Mouse (Mus musculus) midbrain, embryonic 12.5 days (tissue): ENCODE results near the gene Gpr1. TPM values are rescaled to one million over a fixed set of nuclear protein-coding genes. Genes with fewer than 3 reads are reported as not detected.

Experiments used
- ATAC-seq: fragments of 200-750 bp; cut with Nextera tagmentation; 2 replicates; pipeline ENCODE4 v1.8.0; 2017; ENCODE audit warnings: low read depth, moderate TSS enrichment, moderate library complexity; ENCODE audit not compliant: low FRiP score
- H3K27ac ChIP-seq: fragments of 300-500 bp; sonication (generic); replicated peaks from 2 replicates; pipeline ENCODE4 v1.5.1; 2016; ENCODE audit warnings: mild to moderate bottlenecking
- H3K27me3 ChIP-seq: fragments of 300-500 bp; sonication (generic); 2 replicates; pipeline ENCODE4 v1.6.1; 2016; ENCODE audit warnings: mild to moderate bottlenecking
- H3K36me3 ChIP-seq: fragments of 300-500 bp; sonication (generic); 2 replicates; pipeline ENCODE4 v1.6.1; 2016
- H3K4me1 ChIP-seq: fragments of 300-500 bp; sonication (generic); 2 replicates; pipeline ENCODE4 v1.6.1; 2016
- H3K4me2 ChIP-seq: fragments of 300-500 bp; sonication (generic); replicated peaks from 2 replicates; pipeline ENCODE4 v1.6.1; 2016; ENCODE audit warnings: mild to moderate bottlenecking, moderate library complexity
- H3K4me3 ChIP-seq: fragments of 300-500 bp; sonication (generic); 2 replicates; pipeline ENCODE4 v1.5.1; 2016; ENCODE audit warnings: mild to moderate bottlenecking
- H3K9ac ChIP-seq: fragments of 300-500 bp; sonication (generic); replicated peaks from 2 replicates; pipeline ENCODE4 v1.6.1; 2016; ENCODE audit warnings: mild to moderate bottlenecking, moderate library complexity
- H3K9me3 ChIP-seq: fragments of 300-500 bp; sonication (generic); 2 replicates; pipeline ENCODE4 v1.6.1; 2016; ENCODE audit warnings: mild to moderate bottlenecking
- WGBS: fragments of 180-500 bp; shearing (Covaris S2); methylation state at CpG from one replicate; pipeline ENCODE4 v1.1.7; 2016; 5-methylcytosine and 5-hydroxymethylcytosine counted together
- polyA plus RNA-seq: library from polyadenylated mRNA; unstranded; fragments of >200 nt; fragmentation: Nextera tagmentation; extraction: Ambion mirVana; gene quantifications from 2 replicates; pipeline ENCODE4 v1.2.1, GENCODE M21; 2016

Gpr1 gene
- 0.15 and 0.20 TPM in 2 replicates for polyA plus RNA-seq

DNA sequence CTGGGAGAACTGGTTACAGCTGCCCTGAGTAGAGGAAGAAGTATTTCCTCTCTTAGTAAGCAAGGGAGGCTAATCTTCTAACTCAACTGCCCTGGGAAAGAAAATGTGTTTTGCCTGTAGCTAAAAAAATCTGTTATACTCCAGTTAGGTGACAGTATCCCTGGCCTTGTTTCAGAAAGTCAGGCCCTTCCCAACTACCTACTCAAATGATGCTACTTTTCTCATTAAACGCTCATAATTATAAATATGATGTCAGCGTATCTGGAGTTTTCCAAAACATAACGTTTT lies at the start of gene Gpr1:
TSS of gene Gpr1 (minus strand) at position 273 of the 288 bp plus-strand sequence.
- peaks cover 9% of the 10 kb centered on the region; the same call in 1 of the 2 replicates for H3K4me1 ChIP-seq
- peak within 1 kb of the TSS; percentile 34; the same call in 1 of the 2 replicates for H3K9ac ChIP-seq
- WGBS, result 32% methylated on average over 3 of the region's 3 CpGs
- H3K9me3 ChIP-seq, result no peaks in the 10 kb centered on the region
- no peaks in the 10 kb centered on the region for H3K27me3 ChIP-seq
- no peak for ATAC-seq
- H3K27ac ChIP-seq, result peak within 1 kb of the TSS; percentile 77
- peak within 1 kb of the TSS; percentile 12; the same call in 1 of the 2 replicates for H3K4me3 ChIP-seq
- no peaks in the 10 kb centered on the region for H3K36me3 ChIP-seq
- H3K4me2 ChIP-seq, result peak within 1 kb of the TSS; percentile 43

GRCm38 (mm10) chr1:63263671-63264070 lies 49.3 kb upstream of the Gpr1 start:
- 37% methylated on average over 11 of the region's 11 CpGs for WGBS
- H3K27me3 ChIP-seq, result peaks cover 75% of the 10 kb centered on the region

GRCm38 (mm10) chr1:63261041-63261590 lies 46.8 kb upstream of the Gpr1 start:
- ATAC-seq, result no peak
- Histone ChIP-seq H3K27me3 (peaks cover 78% of the 10 kb centered on the region), H3K9ac (no peak overlapping the region), H3K36me3 (no peaks in the 10 kb centered on the region), H3K4me2 (no peak overlapping the region), H3K4me1 (peaks cover 7% of the 10 kb centered on the region), H3K9me3 (no peaks in the 10 kb centered on the region), H3K4me3 (no peak overlapping the region), H3K27ac (no peak overlapping the region)
- 45% methylated on average over 17 of the region's 17 CpGs for WGBS

More at GRCm38 (mm10) chr1:63263671-63264070, 49.3 kb upstream of the Gpr1 start:
- Histone ChIP-seq H3K36me3 (no peaks in the 10 kb centered on the region), H3K4me3 (no peak overlapping the region), H3K4me1 (no peaks in the 10 kb centered on the region), H3K9ac (no peak overlapping the region), H3K4me2 (no peak overlapping the region), H3K27ac (no peak overlapping the region), H3K9me3 (no peaks in the 10 kb centered on the region)
- ATAC-seq, result no peak

DNA sequence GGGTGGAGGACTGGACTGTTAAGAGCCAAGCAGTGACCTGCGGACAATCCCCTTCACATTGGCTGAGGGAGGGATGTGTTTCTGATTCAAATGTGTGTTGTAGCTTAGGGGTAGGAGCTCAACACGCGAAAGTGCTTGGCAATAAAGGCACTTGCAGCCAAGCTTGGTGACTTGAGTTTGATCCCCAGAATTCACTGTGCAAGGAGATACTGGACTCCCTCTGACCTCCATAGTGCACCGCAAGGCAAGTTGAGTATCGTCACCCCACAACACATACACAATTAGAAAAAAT lies 46.3 kb upstream of the Gpr1 start:
- no peak for ATAC-seq
- Histone ChIP-seq H3K4me1 (peaks cover 11% of the 10 kb centered on the region), H3K27ac (no peak overlapping the region), H3K9ac (no peak overlapping the region), H3K4me3 (no peak overlapping the region), H3K9me3 (no peaks in the 10 kb centered on the region), H3K27me3 (peaks cover 78% of the 10 kb centered on the region), H3K36me3 (no peaks in the 10 kb centered on the region), H3K4me2 (no peak overlapping the region)
- 33% methylated on average over 5 of the region's 5 CpGs for WGBS

DNA sequence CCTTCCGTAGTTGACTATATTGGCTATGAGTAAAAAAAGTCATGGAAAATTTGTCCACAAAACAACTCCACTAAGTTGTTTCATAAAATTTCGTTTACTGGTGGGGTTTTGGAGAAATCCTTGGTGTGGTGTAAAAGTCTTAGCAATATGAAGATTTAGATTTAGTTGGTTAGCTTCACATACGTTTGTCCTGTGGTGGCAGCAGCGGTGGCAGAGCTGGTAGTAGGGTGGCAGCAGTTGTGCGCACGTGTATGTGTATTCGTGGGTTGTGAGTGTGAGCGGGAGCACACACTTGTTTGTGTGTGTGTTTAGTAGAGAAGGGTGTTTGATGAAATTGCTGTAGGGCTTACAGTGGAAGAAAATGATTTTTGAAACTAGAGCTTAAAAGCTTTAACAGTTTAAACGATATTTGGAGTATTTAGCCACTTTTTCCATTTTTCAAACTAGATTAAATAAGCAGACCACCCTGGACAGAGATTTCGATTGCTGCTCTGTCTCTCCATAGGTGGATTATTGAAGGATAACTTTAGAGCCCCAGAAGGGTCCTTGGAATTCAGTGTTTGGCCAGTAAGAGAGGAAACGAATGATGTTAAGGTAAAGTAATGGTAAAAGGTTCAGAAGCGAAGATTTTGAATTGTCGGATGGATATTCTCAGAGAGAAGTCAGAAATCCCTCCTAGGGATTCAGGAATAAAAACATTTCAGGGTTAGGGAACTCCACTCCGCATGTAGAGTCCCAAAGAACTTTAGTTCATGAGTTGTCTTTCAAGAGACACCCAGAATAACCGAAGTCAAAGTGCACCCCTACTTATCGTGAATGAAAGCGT lies 45.8 kb upstream of the Gpr1 start:
- no peak overlapping the region for H3K4me2 ChIP-seq
- WGBS, result 48% methylated on average over 17 of the region's 17 CpGs
- H3K4me1 ChIP-seq, result peaks cover 16% of the 10 kb centered on the region

GRCm38 (mm10) chr1:63259271-63259830 lies 45.0 kb upstream of the Gpr1 start:
- H3K36me3 ChIP-seq, result no peaks in the 10 kb centered on the region
- no peak overlapping the region for H3K27ac ChIP-seq
- H3K9me3 ChIP-seq, result no peaks in the 10 kb centered on the region
- no peak for ATAC-seq
- 47% methylated on average over 11 of the region's 11 CpGs for WGBS
- peaks cover 78% of the 10 kb centered on the region for H3K27me3 ChIP-seq
- no peak overlapping the region for H3K4me2 ChIP-seq
- no peak overlapping the region for H3K4me3 ChIP-seq
- H3K9ac ChIP-seq, result no peak overlapping the region
- peaks cover 20% of the 10 kb centered on the region for H3K4me1 ChIP-seq

More for the DNA sequence above, 45.8 kb upstream of the Gpr1 start:
- no peaks in the 10 kb centered on the region for H3K36me3 ChIP-seq
- no peak overlapping the region for H3K4me3 ChIP-seq
- no peak for ATAC-seq
- H3K9me3 ChIP-seq, result no peaks in the 10 kb centered on the region
- H3K9ac ChIP-seq, result no peak overlapping the region
- H3K27ac ChIP-seq, result no peak overlapping the region
- H3K27me3 ChIP-seq, result peaks cover 78% of the 10 kb centered on the region

GRCm38 (mm10) chr1:63258501-63258900 lies 44.2 kb upstream of the Gpr1 start:
- WGBS, result 35% methylated on average over 2 of the region's 2 CpGs
- no peak overlapping the region for H3K4me2 ChIP-seq

GRCm38 (mm10) chr1:63256083-63256482 lies 41.7 kb upstream of the Gpr1 start:
- 16% methylated on average over 5 of the region's 5 CpGs for WGBS
- H3K9me3 ChIP-seq, result no peaks in the 10 kb centered on the region
- H3K9ac ChIP-seq, result no peak overlapping the region
- ATAC-seq, result no peak
- H3K36me3 ChIP-seq, result no peaks in the 10 kb centered on the region
- no peak overlapping the region for H3K4me3 ChIP-seq
- H3K27ac ChIP-seq, result peak overlapping the region; percentile 70
- H3K4me1 ChIP-seq, result peaks cover 33% of the 10 kb centered on the region
- H3K27me3 ChIP-seq, result peaks cover 85% of the 10 kb centered on the region
- no peak overlapping the region for H3K4me2 ChIP-seq

More at GRCm38 (mm10) chr1:63258501-63258900, 44.2 kb upstream of the Gpr1 start:
- no peak for ATAC-seq
- Histone ChIP-seq H3K9me3 (no peaks in the 10 kb centered on the region), H3K27me3 (peaks cover 77% of the 10 kb centered on the region), H3K4me1 (peaks cover 20% of the 10 kb centered on the region), H3K36me3 (no peaks in the 10 kb centered on the region), H3K9ac (no peak overlapping the region), H3K27ac (no peak overlapping the region), H3K4me3 (no peak overlapping the region)

DNA sequence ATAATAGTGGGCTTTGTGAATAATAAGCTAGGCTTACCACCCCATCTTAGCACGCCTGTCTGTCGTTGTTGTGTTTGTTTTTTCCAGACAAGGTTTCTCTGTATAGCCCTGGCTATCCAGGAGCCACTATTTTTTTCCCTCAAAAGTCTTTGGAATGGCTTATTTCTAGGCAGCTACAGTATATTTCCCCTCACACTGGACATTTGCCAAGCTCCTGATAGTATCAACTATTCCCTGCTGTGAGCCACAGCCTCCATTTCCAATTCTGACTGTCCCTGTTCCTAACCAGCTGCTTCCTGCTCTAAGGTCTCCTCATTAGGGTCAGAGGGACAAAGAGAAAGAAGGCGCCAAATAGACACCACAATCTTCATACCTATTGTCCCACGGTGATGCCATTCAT lies 40.8 kb upstream of the Gpr1 start:
- no peak for ATAC-seq
- peaks cover 84% of the 10 kb centered on the region for H3K27me3 ChIP-seq
- H3K4me2 ChIP-seq, result no peak overlapping the region
- no peak overlapping the region for H3K9ac ChIP-seq
- H3K4me3 ChIP-seq, result no peak overlapping the region
- H3K9me3 ChIP-seq, result no peaks in the 10 kb centered on the region
- no peaks in the 10 kb centered on the region for H3K36me3 ChIP-seq
- WGBS, result 6% methylated on average over 4 of the region's 4 CpGs
- H3K27ac ChIP-seq, result peak overlapping the region; percentile 70
- H3K4me1 ChIP-seq, result peaks cover 34% of the 10 kb centered on the region

- Histone ChIP-seq H3K27ac (peak overlapping the region; percentile 10; the same call in 1 of the 2 replicates), H3K4me2 (peak overlapping the region; percentile 34), H3K36me3 (no peaks in the 10 kb centered on the region), H3K4me1 (peaks cover 42% of the 10 kb centered on the region), H3K4me3 (0 out of 2 replicates have a peak overlapping the region, but pooled peaks have one; percentile 13), H3K9me3 (no peaks in the 10 kb centered on the region), H3K27me3 (peaks cover 93% of the 10 kb centered on the region), H3K9ac (no peak overlapping the region)
- WGBS, result 23% methylated on average over 5 of the region's 5 CpGs
- ATAC-seq, result no peak
Measured at GRCm38 (mm10) chr1:63253291-63253690, 38.9 kb upstream of the Gpr1 start.

GRCm38 (mm10) chr1:63252351-63253209 lies 38.2 kb upstream of the Gpr1 start:
- Histone ChIP-seq H3K9ac (no peak overlapping the region), H3K27ac (peak overlapping the region; percentile 10; the same call in 1 of the 2 replicates), H3K4me3 (peak overlapping the region; percentile 13; the same call in 1 of the 2 replicates), H3K9me3 (no peaks in the 10 kb centered on the region), H3K27me3 (peaks cover 95% of the 10 kb centered on the region), H3K4me2 (peak overlapping the region; percentile 34), H3K4me1 (peaks cover 49% of the 10 kb centered on the region), H3K36me3 (no peaks in the 10 kb centered on the region)
- ATAC-seq, result peak; percentile 60
- 21% methylated on average over 24 of the region's 24 CpGs for WGBS
